17 mouse cellular contexts compared by ENCODE assay signal in genomic region chr1:56750693-56751092, GRCm38 (mm10).
DNase-seq lines count a peak whose midpoint lies in the region; ATAC-seq lines count a peak whose summit lies in the region.
"Had no signal": no experiment of that assay in that cellular context is flagged by ENCODE, and none has a peak within 500 bp of the region (broad histone marks: within the 10 kb centered on the region; RNA-seq: fewer than 3 reads in every experiment).

No protein-coding gene starts in this region.

- ATAC-seq in frontal cortex, adult (ENCODE audit: low TSS enrichment) = peak; percentile 69

- no peak overlapping the region for H3K27ac ChIP-seq in midbrain, embryonic 10.5 days (replicated peaks)
- H3K27ac ChIP-seq: embryonic facial prominence, embryonic 10.5 days; embryonic facial prominence, embryonic 12.5 days; forebrain, embryonic 13.5 days had no signal

- 88% methylated on average over 2 of the region's 2 CpGs for WGBS in midbrain, embryonic 10.5 days

- no peaks in the 10 kb centered on the region for H3K9me3 ChIP-seq in midbrain, embryonic 10.5 days (replicated peaks)
- H3K9me3 ChIP-seq: embryonic facial prominence, embryonic 10.5 days; embryonic facial prominence, embryonic 12.5 days; forebrain, embryonic 13.5 days had no signal

- no peak for DNase-seq in frontal cortex, postnatal 14 days (ENCODE audit: low spot score in 2 of 2)
- DNase-seq in right cerebral cortex, adult 18-20 months = peak; percentile 3
- DNase-seq in right cerebral cortex, postnatal 14 days = no peak
- peak; percentile 15 for DNase-seq in telencephalon, adult 2 months (ENCODE audit: low read depth, low spot score)
- DNase-seq in midbrain, embryonic 10.5 days (ENCODE audit: low spot score) = no peak
- DNase-seq: adrenal gland, adult 2 months; adrenal gland, postnatal 10 days; adrenal gland, postnatal 25 days; cerebellum, adult 11-12 months; cerebellum, adult 2 months; cerebellum, adult 9-10 months; cerebellum, postnatal 10 days; cerebellum, postnatal 25 days had no signal

- H3K4me3 ChIP-seq in midbrain, embryonic 10.5 days = no peak overlapping the region
- H3K4me3 ChIP-seq: embryonic facial prominence, embryonic 10.5 days; embryonic facial prominence, embryonic 12.5 days; forebrain, embryonic 13.5 days had no signal

- no peaks in the 10 kb centered on the region for H3K27me3 ChIP-seq in midbrain, embryonic 10.5 days (ENCODE audit: low read depth, poor library complexity, severe bottlenecking)
- H3K27me3 ChIP-seq: forebrain, embryonic 13.5 days had no signal

- H3K4me1 ChIP-seq in midbrain, embryonic 10.5 days = no peaks in the 10 kb centered on the region
- H3K4me1 ChIP-seq: embryonic facial prominence, embryonic 12.5 days had no signal

- no peaks in the 10 kb centered on the region for H3K36me3 ChIP-seq in midbrain, embryonic 10.5 days
- H3K36me3 ChIP-seq: embryonic facial prominence, embryonic 10.5 days; embryonic facial prominence, embryonic 12.5 days had no signal

Comparison
In these comparisons a context has a peak if more than half of its experiments do, and no peak if none do; other contexts are left out.
1. DNase-seq: peak in right cerebral cortex, adult 18-20 months (single experiment) and telencephalon, adult 2 months (single experiment); none in frontal cortex, postnatal 14 days (0 of 2), right cerebral cortex, postnatal 14 days (single experiment) and midbrain, embryonic 10.5 days (single experiment).